Mouse (Mus musculus) cerebellum, adult 18-20 months (tissue): ENCODE measurements around the gene Sostdc1.

Experiments used
- DNase-seq, 2 experiments: peaks; one replicate each; pipeline ENCODE4 v3.0.0; 2021

Gene Sostdc1

DNA sequence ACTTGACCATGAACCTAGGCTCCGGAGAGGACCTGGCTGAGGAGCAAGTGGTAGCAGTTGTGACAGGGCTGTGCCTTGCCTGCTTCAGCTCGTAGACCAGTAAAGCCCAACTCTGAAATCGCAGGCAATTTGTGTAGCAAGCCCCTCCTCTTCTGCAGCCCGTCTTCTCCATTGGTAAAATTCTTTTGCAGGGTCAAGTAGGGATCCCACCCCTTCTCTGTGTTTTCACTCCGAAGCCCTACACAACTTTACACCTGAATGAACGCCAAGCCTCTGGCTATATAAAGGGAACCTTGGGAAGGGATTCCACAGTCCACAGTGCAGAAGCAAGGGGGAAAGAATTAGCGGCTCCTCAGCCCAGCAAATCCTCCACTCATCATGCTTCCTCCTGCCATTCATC, at the start of gene Sostdc1:
Sostdc1 (plus strand) TSS at position 224 of the 400 bp plus-strand sequence.
- DNase-seq, result no peak

DNA sequence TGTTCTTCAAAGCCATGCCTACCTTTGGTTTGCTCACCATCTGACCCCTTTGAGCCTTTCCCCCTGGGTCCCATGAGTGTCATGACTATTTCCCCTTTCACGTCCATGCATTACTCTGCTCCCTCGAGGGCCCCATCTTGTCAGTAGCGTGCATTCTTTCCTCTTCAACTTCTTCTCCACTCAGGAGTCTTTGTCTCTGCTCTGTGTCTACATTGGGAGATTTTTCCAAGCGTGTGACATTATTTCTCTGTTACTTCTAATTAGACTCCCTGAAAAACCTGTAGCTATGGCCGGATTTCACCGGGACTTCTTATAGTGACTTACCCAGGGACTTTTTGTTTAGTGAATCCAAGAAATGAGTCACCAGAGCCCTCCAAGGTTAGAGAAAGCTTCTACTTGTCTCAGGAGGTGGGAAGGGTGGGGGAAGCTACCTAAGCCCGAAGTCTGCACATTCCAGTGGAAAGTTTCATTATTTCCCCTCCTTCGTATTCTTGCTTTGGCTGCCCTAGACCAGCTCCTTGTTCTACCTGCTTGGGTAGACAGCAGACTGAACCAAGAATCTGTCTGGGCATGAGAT, 46.2 kb upstream of the Sostdc1 start:
- DNase-seq, result no peak

DNA sequence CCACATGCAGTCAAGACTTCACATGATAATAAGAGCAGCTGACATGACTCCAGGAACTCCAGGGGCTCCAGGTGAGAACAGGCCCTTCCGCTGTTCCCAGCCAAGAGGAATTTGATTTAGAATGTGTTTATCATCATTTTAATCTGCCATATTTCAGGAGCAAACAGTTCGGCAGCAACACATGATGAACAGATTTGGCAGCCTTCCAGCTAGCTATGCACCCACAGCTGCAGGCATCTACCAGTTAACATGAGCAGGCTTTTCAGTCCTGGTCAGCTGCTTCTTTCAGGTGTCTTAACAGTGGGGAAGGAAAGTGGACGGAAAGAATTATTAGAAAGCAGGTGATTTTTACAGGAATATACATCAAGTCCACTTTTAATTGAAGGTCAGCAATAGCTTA, 39.1 kb upstream of the Sostdc1 start:
- no peak for DNase-seq

DNA sequence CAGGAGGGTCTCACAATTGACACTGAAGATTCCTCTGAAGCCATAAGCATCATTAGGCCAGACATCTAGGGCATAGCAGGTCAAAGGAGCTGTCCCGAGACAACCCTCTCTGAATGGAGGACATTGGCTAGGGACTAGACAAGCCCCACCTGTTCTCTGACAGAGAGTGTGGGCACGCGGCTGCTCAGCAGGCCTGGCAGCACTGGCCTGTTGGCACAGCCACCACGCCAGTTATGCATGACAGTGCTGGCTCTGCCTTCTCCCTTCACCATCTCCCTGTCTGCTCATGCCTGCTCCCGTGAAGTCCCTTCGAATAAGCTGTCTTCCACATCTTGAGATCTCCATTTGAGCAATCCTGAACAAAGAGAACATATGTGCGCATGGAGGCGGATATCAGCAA, 24.3 kb upstream of the Sostdc1 start:
- peak in 1 of 2 experiments; percentile 11 for DNase-seq

DNA sequence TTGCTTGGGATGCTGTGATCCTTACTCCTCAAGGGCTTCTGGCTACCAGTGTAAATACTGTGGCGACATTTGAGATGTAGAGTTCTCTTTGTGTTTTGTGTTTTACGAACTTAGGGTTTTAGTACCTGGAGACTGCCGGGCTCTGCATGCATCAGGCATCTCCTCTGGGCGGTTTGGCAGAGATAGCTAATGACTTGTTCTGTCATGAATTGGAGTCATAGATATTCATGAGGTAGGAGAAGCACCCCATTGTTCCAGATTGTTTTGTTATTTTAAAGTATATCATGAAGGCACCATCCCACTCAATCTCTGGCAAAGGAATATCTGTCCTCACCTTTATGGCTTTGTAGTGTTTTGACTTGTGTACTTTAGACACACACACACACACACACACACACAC, 23.5 kb upstream of the Sostdc1 start:
- no peak for DNase-seq

DNA sequence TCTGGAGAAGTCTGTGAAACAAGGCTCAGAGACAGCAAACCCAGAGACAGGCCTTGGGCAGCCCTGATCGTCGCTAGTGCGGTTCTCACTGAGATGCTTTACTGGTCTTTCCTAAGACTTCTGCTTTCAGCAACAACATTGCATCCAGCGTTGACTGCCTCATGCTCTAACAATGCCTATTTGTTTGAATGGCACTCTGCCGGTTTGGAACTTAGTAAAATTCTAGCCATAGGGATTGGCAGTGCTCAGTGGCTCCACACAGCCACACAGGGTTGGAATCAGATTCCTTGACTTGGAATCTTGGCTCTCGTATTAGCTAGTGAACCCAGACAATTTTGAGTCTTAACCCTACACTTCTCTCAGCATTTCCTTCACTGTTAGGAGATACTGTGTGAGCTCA, 22.6 kb upstream of the Sostdc1 start:
- no peak for DNase-seq

DNA sequence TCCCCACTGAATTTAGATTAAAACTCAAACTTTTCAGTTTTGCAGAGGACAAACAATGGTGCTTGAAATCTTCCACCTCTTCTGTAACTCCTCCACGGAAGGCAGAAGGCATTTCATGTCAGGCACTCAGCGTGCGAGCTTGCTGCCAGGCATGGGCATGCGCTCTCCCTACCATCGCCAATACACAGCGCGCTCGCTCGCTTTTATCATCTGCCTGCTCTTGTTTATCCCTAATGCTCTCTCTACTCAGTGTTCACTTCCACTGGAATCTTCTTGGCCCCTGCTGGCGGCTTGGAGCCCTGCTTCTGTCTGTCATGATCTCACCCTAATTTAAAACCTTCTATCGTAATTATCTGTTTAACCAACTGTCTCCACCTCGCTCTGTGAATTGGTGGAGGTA, 11.6 kb upstream of the Sostdc1 start:
- no peak for DNase-seq

DNA sequence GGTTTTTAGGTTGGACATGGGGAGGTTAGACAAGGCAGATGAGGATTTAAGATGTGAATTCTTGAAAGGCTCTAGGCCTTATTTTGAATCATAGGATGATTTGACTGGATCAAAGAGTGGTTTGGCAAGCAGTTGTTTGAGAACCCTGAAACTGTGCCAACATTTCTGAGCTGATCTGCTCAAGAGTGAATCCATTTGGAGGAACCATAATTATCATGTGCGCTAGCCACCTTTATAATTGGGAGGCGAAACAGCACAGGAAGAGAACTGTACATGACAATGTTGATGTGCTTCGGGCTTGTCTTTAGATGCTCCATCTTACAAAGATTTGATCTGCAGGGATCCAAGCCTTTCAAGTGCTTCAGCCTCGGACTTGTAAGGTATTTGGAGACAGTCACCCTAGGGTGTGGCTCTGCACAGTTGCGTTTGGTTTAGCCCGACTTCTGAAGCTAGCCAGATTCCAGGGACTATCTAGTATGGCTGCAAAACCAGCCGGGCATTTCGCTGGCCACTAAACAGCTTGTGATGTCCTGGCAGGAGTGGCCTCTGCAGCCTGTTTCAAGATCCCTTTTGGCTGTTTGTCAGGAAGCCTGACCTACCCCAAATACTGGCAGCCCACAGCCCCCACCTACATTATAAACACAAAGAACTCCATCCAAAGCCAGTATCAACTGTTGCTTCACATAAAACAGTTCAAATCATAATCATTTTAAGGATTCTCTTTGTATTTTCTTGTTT, 10.9 kb upstream of the Sostdc1 start:
- no peak for DNase-seq

DNA sequence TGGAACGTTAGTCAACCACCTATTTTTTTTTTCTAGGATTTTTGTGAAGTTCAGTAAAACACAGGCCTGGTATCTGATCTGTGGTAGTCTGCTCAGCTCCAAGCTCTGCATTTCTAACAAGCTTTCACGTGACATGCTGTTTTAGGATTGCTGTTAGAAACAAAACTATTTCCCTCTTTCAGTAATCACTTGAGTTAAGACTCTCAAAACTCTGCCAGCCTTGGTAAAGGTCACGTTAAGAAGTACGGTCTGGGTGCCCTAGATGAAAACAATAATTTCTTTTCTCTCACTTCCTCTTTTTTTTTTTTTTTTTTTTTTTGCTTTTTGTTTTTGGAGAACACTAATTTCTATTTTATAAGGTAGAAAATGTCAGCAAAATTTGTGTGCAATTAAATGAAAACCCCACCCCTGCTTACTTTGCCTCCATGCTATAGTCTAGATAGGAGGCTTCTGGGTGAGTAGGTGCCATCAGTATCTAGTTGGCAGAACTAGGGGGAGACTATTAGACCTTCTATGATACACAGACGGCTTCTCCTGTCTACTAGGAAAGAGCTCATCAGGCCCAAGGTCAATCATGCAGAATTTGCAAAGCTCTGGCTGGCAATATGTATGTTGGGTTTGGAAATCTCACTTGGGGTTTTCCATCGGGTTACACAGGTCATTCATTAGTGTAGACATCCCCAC, 5.1 kb upstream of the Sostdc1 start:
- DNase-seq, result no peak

DNA sequence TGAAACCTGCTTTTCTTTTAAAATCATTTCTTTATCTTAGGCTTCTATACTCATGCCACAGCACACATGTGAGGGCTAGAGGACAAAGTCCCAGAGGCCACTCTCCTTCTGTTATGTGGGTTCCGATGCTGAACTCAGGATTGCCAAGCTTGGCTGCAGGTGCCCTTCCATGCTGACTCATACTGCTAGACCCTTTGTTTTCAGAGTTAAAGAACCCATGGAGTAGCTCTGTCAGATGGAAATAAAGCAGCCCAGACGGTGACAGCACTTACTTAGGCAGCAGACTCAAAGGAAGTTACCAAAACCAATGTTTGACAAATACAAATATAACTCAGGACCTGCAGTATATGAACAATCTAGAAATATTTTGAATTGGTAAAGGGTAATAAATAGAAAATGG, 924 bp upstream of the Sostdc1 start:
- DNase-seq, result no peak

DNA sequence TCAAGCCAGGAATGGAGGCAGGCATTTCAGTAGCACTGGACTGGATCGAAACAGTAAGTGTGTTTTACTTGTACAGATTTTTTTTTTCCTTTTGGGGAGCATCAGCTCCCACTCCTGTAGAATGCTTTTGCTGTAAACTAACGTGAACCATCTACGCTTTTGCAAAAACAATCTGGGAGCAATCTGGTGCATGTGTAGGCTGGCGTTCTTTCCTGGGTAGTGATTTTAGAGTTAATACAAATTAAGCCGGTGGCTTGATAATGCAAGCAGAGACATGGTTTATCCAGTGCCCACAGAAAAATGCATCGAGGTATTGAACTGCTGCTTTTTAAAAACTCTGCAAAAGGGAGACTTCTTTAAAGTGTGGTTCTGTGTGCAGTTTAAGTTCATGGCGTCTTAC, 507 bp downstream of the Sostdc1 start:
- DNase-seq, result no peak

DNA sequence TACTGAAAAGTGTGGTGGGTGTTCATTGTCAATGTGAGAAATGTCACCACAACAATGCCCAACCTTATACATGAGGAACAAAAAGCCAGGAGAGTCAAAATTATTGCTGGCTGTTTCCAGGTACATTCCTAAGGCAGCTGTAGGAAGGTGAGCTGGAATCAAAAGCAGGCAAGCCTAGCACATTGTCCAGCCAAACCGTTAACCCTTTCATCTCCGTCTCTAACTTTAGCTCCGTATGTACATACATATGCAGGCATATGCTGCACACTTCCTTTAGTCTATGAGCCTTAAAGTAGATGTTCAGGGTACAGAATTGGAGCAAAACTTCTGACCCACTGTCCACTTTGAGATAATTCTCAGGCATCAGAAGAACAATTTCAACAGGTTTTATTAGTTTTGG, 1.6 kb downstream of the Sostdc1 start:
- DNase-seq, result no peak

DNA sequence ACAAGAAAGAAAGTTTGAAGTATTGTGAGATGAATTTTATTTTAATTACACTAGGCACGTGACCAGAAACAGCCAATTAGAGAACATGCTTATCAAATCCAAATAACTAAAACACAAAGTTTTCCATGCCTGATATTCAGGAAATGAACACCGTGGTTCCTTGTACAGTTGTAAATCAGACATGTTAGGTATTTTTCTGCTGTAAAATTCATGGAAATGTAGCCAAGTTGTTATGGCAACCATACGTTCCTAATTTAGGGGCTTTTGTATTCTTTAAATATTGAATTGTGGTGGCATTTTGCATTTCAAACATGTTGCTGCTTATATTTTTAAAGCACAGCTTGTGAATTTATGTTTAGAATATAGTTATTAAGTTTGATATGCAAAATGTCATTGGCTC, 2.1 kb downstream of the Sostdc1 start:
- no peak for DNase-seq

DNA sequence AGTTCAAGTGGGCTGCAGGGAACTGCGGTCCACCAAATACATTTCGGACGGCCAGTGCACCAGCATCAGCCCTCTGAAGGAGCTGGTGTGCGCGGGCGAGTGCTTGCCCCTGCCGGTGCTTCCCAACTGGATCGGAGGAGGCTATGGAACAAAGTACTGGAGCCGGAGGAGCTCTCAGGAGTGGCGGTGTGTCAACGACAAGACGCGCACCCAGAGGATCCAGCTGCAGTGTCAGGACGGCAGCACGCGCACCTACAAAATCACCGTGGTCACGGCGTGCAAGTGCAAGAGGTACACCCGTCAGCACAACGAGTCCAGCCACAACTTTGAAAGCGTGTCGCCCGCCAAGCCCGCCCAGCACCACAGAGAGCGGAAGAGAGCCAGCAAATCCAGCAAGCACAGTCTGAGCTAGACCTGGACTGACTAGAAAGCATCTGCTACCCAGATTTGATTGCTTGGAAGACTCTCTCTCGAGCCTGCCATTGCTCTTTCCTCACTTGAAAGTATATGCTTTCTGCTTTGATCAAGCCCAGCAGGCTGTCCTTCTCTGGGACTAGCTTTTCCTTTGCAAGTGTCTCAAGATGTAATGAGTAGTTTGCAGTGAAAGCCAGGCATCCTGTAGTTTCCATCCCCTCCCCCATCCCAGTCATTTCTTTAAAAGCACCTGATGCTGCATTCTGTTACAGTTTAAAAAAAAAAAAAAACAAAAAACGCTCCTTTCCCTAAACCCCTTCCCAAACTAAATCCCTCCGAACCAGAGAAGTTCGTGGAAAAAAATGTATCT, 3.3 kb downstream of the Sostdc1 start:
- DNase-seq, result peak in 1 of 2 experiments; percentile 9

DNA sequence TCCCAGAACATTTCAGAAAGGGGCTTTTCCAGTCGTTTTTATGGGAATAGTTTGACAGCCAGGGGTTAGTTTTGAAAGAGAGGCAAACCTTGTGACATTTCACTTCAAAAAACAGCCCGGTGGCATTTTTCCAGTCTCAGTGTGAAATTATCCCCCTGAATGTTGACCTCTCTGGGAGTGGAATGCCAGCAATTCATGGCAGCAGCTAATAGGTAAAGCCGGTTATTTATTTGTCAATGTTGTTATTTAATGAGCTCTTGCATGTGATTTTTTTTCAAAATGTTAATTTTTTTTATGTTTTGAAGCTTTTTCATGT, 3.8 kb downstream of the Sostdc1 start:
- no peak for DNase-seq

DNA sequence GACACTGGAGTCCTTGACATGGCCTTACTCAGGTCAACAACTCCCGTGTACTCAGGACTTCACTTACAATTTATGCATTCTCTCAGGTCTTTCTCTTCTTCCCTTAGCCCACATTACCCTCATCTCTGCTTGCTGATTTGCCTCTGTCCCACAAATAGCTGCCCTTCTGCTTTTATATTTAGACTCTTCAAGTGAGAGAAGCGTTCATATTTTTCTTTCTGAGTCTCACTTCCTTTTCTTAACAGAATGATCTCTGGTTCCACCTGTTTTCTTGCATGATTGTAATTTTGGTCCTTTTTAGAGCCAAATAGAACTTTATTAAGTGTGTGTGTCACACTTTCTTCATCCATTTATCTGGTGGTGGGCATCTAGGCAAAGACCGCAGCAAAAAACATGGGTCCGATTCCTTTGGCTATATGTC, 12.2 kb downstream of the Sostdc1 start:
- DNase-seq, result no peak

DNA sequence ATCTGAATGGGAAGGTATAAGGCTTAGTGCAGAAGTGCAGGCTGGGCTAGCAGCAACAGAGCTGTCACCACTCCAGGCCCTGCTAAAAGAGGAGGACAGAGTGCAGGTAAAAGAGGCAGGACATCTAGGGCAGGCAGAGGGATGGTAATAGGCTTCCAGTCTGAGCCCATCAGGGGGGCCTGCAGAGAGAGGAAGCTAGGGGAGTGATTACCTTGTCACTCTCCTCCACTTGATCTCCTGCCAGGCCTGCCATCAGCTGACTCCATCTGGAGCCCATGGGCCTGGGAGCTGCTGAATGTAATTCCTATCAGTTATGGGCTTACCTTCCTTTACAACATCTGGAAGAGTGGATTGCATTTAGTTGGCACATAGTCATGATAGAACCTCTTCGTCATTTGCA, 18.7 kb downstream of the Sostdc1 start:
- no peak for DNase-seq

DNA sequence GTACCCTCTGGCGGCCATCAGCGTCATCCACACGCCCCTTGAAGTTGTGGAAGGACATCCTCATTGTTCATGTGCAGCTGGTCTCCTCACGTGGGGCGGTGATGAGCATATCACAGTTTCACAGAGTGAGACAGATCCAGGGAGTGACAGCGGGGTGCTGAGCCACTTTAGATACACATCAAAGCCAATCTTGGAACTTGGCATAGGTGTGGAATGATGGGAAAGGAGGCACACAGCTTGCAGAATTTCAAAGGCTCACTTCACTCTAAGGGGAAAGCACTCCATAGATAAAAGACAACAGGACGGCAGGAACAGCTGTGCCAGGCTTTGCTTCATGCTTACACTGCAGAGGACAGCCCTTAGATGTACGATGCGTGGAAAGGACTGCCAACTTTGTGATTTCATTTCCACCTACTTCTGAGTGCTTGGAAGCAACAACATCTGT, 19.9 kb downstream of the Sostdc1 start:
- DNase-seq, result no peak

DNA sequence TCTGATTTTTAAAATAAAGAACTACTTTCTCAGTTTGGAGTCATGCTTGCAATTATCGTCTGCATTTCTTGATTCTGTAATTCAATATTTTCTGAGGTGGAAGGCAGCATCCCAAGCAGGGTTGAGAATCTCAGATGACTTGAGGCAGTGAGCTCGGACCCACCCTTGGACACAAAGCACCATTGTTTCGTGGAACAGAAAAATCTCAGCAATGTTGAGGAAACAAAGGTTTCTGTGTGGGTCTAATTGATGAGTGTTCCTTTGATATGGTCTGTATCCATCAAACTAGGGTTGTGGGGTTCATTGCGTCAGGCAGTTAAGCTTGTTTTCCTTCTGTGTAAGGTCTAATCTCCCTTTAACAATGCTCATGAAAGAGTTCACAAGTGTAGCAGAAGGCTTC, 30.2 kb downstream of the Sostdc1 start:
- no peak for DNase-seq

DNA sequence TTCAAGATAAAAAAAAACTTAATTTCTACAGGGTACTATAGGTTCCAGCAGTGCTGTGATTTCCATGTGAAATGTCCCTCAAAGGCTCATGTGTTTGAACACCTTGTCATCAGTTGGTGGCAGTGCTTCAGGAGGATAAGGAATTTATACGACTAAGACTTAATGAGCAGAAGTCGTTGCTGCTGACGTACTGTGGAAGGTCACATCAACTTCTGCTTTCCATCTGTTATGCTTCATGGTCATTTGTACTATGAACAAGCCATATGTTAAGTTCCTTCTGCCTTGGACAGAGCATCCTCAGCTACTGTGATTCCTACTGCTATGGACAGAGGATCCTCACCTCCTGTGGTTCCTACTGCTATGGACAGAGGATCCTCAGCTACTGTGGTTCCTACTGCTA, 46.1 kb downstream of the Sostdc1 start:
- no peak for DNase-seq

DNA sequence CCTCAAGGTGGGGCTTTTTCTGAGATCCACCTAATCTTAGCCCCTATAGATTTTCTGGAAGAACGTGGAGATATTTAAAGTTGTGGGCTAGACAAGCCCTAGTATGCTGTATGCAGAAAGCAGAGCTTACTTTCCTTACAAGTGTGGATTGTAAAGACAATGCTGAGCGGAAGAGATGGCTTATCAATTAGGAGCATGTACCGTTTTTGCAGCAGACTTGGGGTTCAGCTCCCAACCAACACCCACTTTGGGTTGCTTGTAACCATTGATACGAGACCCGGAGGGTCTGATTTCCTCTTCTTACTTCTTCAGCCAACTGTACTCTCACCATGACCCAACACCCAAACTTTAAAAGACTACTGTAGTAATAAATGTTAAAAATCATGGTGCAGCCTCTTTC, 46.8 kb downstream of the Sostdc1 start:
- no peak for DNase-seq

DNA sequence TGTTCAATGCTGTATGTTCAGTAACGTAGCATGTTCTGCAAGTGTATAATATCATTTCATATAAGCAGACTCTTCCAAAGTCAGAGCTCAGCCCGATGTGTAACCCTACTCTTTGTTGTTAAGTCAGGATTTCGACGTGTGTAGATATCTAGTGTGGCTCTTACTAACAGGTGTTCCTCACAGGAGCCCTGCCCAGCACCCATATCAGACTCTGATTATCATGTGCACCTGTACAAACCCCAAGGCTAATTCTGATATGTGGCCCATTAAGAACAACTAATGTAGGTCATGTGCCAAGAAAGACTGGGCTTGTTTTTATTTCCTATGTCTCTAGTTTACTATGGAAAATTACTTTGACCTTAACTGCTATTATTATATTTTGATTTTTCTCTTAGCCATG, 50.1 kb downstream of the Sostdc1 start:
- DNase-seq, result no peak
